Mouse (Mus musculus) kidney, adult 2 months (tissue): Measurements from ENCODE around the gene Gna12.

ENCODE experiments used
- CTCF ChIP-seq: fragments of 200-500 bp; conservative IDR thresholded peaks from 2 replicates; pipeline ENCODE4 v1.5.1; 2011; ENCODE audit warnings: low read depth, mild to moderate bottlenecking, control low read depth, low read length, moderate library complexity, mixed read lengths; ENCODE audit not compliant: insufficient read depth, insufficient read length
- POLR2A ChIP-seq: fragments of 200-500 bp; IDR thresholded peaks from one replicate; pipeline ENCODE4 v1.6.1; 2011; ENCODE audit warnings: low read depth, low read length, control low read depth

- TF ChIP-seq CTCF (no peak), POLR2A (no peak)
These were observed 109.5 kb downstream of the Gna12 start for GRCm38 (mm10) chr5:140720773-140721172.
